Mouse (Mus musculus) midbrain, embryonic 13.5 days (tissue): Measurements from ENCODE around the gene Tbc1d8. TPM values are rescaled to one million over a fixed set of nuclear protein-coding genes. Genes with fewer than 3 reads are reported as not detected.

Source experiments
- ATAC-seq: fragments of 200-750 bp; cut with Nextera tagmentation; 2 replicates; pipeline ENCODE4 v1.8.0; 2017; ENCODE audit warnings: mild to moderate bottlenecking, moderate TSS enrichment, moderate library complexity
- H3K27ac ChIP-seq: fragments of 300-500 bp; sonication (generic); 2 replicates; pipeline ENCODE4 v1.5.1; 2015; ENCODE audit warnings: inconsistent platforms, mild to moderate bottlenecking, moderate library complexity
- H3K27me3 ChIP-seq: fragments of 300-500 bp; sonication (generic); 2 replicates; pipeline ENCODE4 v1.6.1; 2015; ENCODE audit warnings: mild to moderate bottlenecking, inconsistent platforms
- H3K36me3 ChIP-seq: fragments of 300-500 bp; sonication (generic); 2 replicates; pipeline ENCODE4 v1.6.1; 2015; ENCODE audit warnings: mild to moderate bottlenecking, inconsistent platforms
- H3K4me1 ChIP-seq: fragments of 300-500 bp; sonication (generic); replicated peaks from 2 replicates; pipeline ENCODE4 v1.6.1; 2015; ENCODE audit warnings: inconsistent platforms
- H3K4me2 ChIP-seq: fragments of 300-500 bp; sonication (generic); replicated peaks from 2 replicates; pipeline ENCODE4 v1.6.1; 2015; ENCODE audit warnings: moderate library complexity, mild to moderate bottlenecking, inconsistent platforms
- H3K4me3 ChIP-seq: fragments of 300-500 bp; sonication (generic); replicated peaks from 2 replicates; pipeline ENCODE4 v1.5.1; 2015; ENCODE audit warnings: mild to moderate bottlenecking, inconsistent platforms
- H3K9ac ChIP-seq: fragments of 300-500 bp; sonication (generic); replicated peaks from 2 replicates; pipeline ENCODE4 v1.6.1; 2015; ENCODE audit warnings: mild to moderate bottlenecking, inconsistent platforms
- H3K9me3 ChIP-seq: fragments of 300-500 bp; sonication (generic); 2 replicates; pipeline ENCODE4 v1.6.1; 2016; ENCODE audit warnings: mild to moderate bottlenecking, inconsistent platforms
- WGBS: fragments of 180-500 bp; shearing (Covaris S2); methylation state at CpG from one replicate; pipeline ENCODE4 v1.1.7; 2015; 5-methylcytosine and 5-hydroxymethylcytosine counted together
- polyA plus RNA-seq: library from polyadenylated mRNA; unstranded; fragments of >200 nt; fragmentation: Nextera tagmentation; extraction: Ambion mirVana; gene quantifications from 2 replicates; pipeline ENCODE4 v1.2.1, GENCODE M21; 2015

The Tbc1d8 gene
- polyA plus RNA-seq, 1 experiment from 2014 or later, result 7.8 TPM

DNA sequence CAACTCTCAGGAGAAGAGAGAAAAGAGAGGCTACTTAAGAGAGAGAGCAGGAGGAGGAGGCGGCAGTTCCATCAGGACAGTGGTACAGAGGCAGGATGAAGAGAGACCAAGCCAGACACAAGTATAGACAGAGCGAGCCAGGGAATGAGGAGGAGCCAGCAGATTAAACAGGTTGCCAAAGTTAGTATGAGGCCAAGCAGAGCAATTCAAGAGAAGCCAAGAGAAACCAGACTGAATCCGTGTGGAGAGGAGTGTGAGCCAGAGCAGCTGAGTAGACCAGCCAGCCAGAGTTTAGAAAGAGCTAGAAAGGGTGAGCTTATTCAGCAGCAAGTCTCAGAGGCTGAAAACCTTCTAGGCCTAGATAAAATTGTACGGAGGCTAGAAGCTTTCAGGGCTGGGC lies 91.1 kb downstream of the Tbc1d8 start:
- H3K4me3 ChIP-seq, result no peak overlapping the region
- no peak for ATAC-seq

DNA sequence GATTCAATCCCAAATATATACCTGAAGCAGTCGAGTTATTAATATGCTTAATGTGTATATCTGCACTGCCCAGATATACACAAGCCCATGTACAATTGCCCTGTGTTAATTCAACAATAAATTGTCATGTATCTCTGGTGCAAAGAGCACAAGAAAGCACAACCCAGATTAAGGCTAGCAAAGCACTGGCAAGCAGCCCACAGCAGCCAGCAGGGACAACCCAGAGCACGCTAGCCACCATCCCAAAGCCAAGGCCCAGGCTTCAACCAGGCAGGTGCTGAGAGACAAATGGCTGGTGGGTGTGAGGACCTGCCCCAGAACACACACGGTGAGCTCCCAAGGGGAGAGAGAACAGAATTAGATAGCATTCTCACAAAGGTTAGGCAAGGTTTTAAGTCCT lies 92.1 kb downstream of the Tbc1d8 start:
- no peak overlapping the region for H3K4me3 ChIP-seq
- H3K4me2 ChIP-seq, result no peak overlapping the region
- WGBS, result 83% methylated on average over 3 of the region's 3 CpGs
- no peak overlapping the region for H3K27ac ChIP-seq
- H3K9ac ChIP-seq, result no peak overlapping the region
- no peaks in the 10 kb centered on the region for H3K9me3 ChIP-seq
- ATAC-seq, result no peak
- H3K36me3 ChIP-seq, result peaks cover 10% of the 10 kb centered on the region; the same call in 1 of the 2 replicates
- H3K4me1 ChIP-seq, result no peaks in the 10 kb centered on the region
- H3K27me3 ChIP-seq, result no peaks in the 10 kb centered on the region

More for the DNA sequence above, 91.1 kb downstream of the Tbc1d8 start:
- H3K4me2 ChIP-seq, result no peak overlapping the region
- no peaks in the 10 kb centered on the region for H3K27me3 ChIP-seq
- WGBS, result 83% methylated on average over 4 of the region's 4 CpGs
- H3K4me1 ChIP-seq, result no peaks in the 10 kb centered on the region
- H3K36me3 ChIP-seq, result peaks cover 10% of the 10 kb centered on the region; the same call in 1 of the 2 replicates
- no peak overlapping the region for H3K9ac ChIP-seq
- no peak overlapping the region for H3K27ac ChIP-seq
- H3K9me3 ChIP-seq, result no peaks in the 10 kb centered on the region

DNA sequence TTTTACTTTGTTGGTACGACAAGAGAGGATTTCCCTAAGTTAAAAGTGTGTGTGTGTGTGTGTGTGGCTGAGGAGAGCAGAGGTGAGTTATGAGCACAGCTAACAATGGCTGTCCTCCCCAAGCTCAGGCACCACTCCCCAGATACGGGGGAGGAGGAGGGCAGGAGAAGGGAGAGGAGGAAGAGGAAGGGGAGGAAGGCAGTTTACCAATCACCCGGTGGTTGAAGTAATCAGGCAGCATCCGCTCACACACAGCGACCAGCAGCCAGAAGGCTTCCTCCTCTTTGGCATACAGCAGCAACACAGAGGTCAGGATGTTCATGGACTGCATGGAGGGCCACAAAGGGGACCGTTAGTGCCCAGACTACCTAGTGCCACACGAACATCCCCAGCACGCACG lies 93.6 kb downstream of the Tbc1d8 start:
- 82% methylated on average over 9 of the region's 9 CpGs for WGBS
- no peaks in the 10 kb centered on the region for H3K27me3 ChIP-seq
- no peaks in the 10 kb centered on the region for H3K9me3 ChIP-seq
- no peak overlapping the region for H3K4me2 ChIP-seq
- no peak overlapping the region for H3K4me3 ChIP-seq
- H3K9ac ChIP-seq, result no peak overlapping the region
- H3K27ac ChIP-seq, result no peak overlapping the region
- no peak for ATAC-seq
- H3K4me1 ChIP-seq, result no peaks in the 10 kb centered on the region
- peaks cover 16% of the 10 kb centered on the region; the same call in 1 of the 2 replicates for H3K36me3 ChIP-seq

DNA sequence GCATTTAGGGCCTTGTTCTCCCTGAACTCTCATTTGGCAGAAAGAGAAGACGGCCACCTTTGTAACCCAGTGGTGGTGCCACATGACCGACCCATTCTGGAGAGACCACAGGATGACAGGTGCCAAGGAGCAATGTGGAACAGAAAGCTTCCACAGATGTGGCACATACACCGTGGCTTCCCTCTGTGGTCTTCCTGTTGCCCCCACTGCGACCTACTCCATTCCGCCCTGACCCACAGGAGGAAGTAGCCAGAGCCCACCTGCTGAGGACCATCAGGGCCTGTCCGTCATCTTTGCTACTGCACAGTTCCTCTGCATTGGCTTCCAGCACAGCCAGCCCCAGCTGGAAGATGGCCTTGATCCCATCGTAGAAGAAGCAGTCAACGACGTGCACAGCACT lies 97.5 kb downstream of the Tbc1d8 start:
- Histone ChIP-seq H3K4me2 (no peak overlapping the region), H3K9ac (no peak overlapping the region), H3K27ac (no peak overlapping the region), H3K27me3 (no peaks in the 10 kb centered on the region), H3K9me3 (no peaks in the 10 kb centered on the region), H3K4me3 (no peak overlapping the region), H3K4me1 (no peaks in the 10 kb centered on the region), H3K36me3 (peaks cover 21% of the 10 kb centered on the region)
- WGBS, result 89% methylated on average over 9 of the region's 9 CpGs
- ATAC-seq, result no peak

- no peaks in the 10 kb centered on the region for H3K27me3 ChIP-seq
- H3K4me1 ChIP-seq, result no peaks in the 10 kb centered on the region
- no peak for ATAC-seq
- H3K9ac ChIP-seq, result no peak overlapping the region
- no peaks in the 10 kb centered on the region for H3K9me3 ChIP-seq
- H3K4me3 ChIP-seq, result no peak overlapping the region
- H3K4me2 ChIP-seq, result no peak overlapping the region
- H3K27ac ChIP-seq, result no peak overlapping the region
- peaks cover 30% of the 10 kb centered on the region for H3K36me3 ChIP-seq
- WGBS, result 77% methylated on average over 5 of the region's 5 CpGs
These were observed 99.5 kb downstream of the Tbc1d8 start for GRCm38 (mm10) chr1:39379021-39379420.

GRCm38 (mm10) chr1:39378540-39378939 lies 100.0 kb downstream of the Tbc1d8 start:
- Histone ChIP-seq H3K4me1 (no peaks in the 10 kb centered on the region), H3K9ac (no peak overlapping the region), H3K9me3 (no peaks in the 10 kb centered on the region), H3K4me3 (no peak overlapping the region), H3K27me3 (no peaks in the 10 kb centered on the region), H3K36me3 (peaks cover 34% of the 10 kb centered on the region), H3K4me2 (no peak overlapping the region), H3K27ac (no peak overlapping the region)
- WGBS, result 31% methylated on average over 1 of the region's 1 CpGs
- no peak for ATAC-seq

GRCm38 (mm10) chr1:39376726-39377240 lies 101.8 kb downstream of the Tbc1d8 start:
- no peak overlapping the region for H3K4me3 ChIP-seq
- peaks cover 51% of the 10 kb centered on the region for H3K36me3 ChIP-seq
- 94% methylated on average over 9 of the region's 9 CpGs for WGBS
- no peaks in the 10 kb centered on the region for H3K4me1 ChIP-seq
- H3K27me3 ChIP-seq, result no peaks in the 10 kb centered on the region
- no peak overlapping the region for H3K9ac ChIP-seq
- no peaks in the 10 kb centered on the region for H3K9me3 ChIP-seq
- H3K27ac ChIP-seq, result no peak overlapping the region
- ATAC-seq, result no peak
- no peak overlapping the region for H3K4me2 ChIP-seq

DNA sequence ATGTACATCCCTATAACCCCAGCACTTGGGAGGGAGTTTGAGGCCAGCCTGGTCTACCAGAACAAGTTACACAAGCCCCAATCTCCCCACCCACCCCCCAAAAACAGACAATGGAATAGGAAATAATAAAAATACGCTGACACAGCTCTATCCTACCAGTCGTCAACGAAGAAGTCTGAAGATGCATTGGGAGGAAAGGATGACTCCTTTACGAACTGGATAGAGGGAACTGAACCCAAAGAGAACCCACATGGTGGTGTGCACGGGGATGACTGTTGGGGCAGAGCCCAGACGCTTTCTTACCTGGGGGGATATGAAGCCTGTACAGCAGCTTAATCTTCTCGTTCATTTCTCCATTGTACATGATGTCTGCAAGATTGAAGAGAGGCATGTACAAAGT lies 102.4 kb downstream of the Tbc1d8 start:
- Histone ChIP-seq H3K27ac (no peak overlapping the region), H3K4me3 (no peak overlapping the region), H3K9me3 (no peaks in the 10 kb centered on the region), H3K9ac (no peak overlapping the region), H3K4me1 (no peaks in the 10 kb centered on the region), H3K36me3 (peaks cover 55% of the 10 kb centered on the region), H3K4me2 (no peak overlapping the region), H3K27me3 (no peaks in the 10 kb centered on the region)
- 89% methylated on average over 7 of the region's 7 CpGs for WGBS
- ATAC-seq, result no peak

DNA sequence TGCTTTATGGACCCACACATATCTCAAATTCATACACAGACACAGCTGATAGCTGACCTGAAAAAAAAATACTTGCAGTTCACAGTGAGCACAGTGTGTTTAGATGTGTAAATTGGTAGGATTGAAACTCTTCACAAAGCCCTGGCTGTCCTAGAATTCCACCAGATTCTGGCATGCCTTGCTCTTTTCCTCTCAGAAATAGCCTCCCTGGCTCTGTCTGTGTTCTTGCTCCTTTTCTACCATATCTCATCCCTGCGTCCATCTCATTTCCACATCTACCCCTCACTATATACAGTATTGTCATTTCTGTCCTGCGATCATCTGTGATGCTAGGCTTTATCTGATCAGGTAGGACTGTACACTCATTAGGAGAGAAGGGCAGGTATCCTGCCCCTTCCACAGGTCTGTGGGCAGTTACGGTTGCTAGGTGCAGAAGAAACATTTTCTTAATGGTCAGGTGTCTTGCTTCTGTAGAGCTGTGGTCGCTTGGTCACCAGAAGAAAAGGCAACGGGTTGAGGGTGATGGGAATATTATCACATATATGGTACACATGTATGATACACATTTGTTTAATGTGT lies 104.2 kb downstream of the Tbc1d8 start:
- Histone ChIP-seq H3K9me3 (no peaks in the 10 kb centered on the region), H3K4me3 (no peak overlapping the region), H3K27me3 (no peaks in the 10 kb centered on the region), H3K27ac (no peak overlapping the region; the same call in 1 of the 2 replicates), H3K4me1 (peaks cover 6% of the 10 kb centered on the region), H3K4me2 (no peak overlapping the region), H3K9ac (no peak overlapping the region), H3K36me3 (peaks cover 68% of the 10 kb centered on the region)
- WGBS, result 88% methylated on average over 5 of the region's 5 CpGs
- ATAC-seq, result no peak

- H3K36me3 ChIP-seq, result peaks cover 68% of the 10 kb centered on the region
- H3K27me3 ChIP-seq, result no peaks in the 10 kb centered on the region
- H3K9ac ChIP-seq, result no peak overlapping the region
- H3K4me1 ChIP-seq, result peaks cover 14% of the 10 kb centered on the region
- WGBS, result 71% methylated on average over 4 of the region's 4 CpGs
- H3K4me2 ChIP-seq, result no peak overlapping the region
- ATAC-seq, result no peak
- no peak overlapping the region for H3K4me3 ChIP-seq
- no peaks in the 10 kb centered on the region for H3K9me3 ChIP-seq
- H3K27ac ChIP-seq, result no peak overlapping the region
These were observed 105.2 kb downstream of the Tbc1d8 start for GRCm38 (mm10) chr1:39373378-39373777.

GRCm38 (mm10) chr1:39372220-39372843 lies 106.2 kb downstream of the Tbc1d8 start:
- WGBS, result 86% methylated on average over 8 of the region's 8 CpGs
- Histone ChIP-seq H3K4me1 (peaks cover 14% of the 10 kb centered on the region), H3K4me2 (no peak overlapping the region), H3K27ac (no peak overlapping the region), H3K9me3 (no peaks in the 10 kb centered on the region), H3K9ac (no peak overlapping the region), H3K36me3 (peaks cover 66% of the 10 kb centered on the region), H3K4me3 (no peak overlapping the region), H3K27me3 (no peaks in the 10 kb centered on the region)
- no peak for ATAC-seq

- no peak for ATAC-seq
- H3K36me3 ChIP-seq, result peaks cover 56% of the 10 kb centered on the region
- no peak overlapping the region for H3K9ac ChIP-seq
- H3K27ac ChIP-seq, result no peak overlapping the region
- H3K4me3 ChIP-seq, result 0 out of 2 replicates have a peak overlapping the region, but pooled peaks have one; percentile 3
- no peak overlapping the region for H3K4me2 ChIP-seq
- H3K9me3 ChIP-seq, result no peaks in the 10 kb centered on the region
- H3K27me3 ChIP-seq, result no peaks in the 10 kb centered on the region
- 89% methylated on average over 6 of the region's 6 CpGs for WGBS
- peaks cover 22% of the 10 kb centered on the region for H3K4me1 ChIP-seq
These were observed 108.1 kb downstream of the Tbc1d8 start for GRCm38 (mm10) chr1:39370431-39370830.
